Mouse (Mus musculus) liver, embryonic 14.5 days (tissue): ENCODE data around the gene Ptgfrn. TPM values are rescaled to one million over a fixed set of nuclear protein-coding genes. Genes with fewer than 3 reads are reported as not detected.
A peak's percentile ranks its signal among the peaks of the same experiment; 100 is the strongest.

Experiments used
- ATAC-seq: fragments of 200-750 bp; cut with Nextera tagmentation; 2 replicates; pipeline ENCODE4 v1.8.0; 2017; ENCODE audit warnings: moderate number of reproducible peaks, mild to moderate bottlenecking, moderate library complexity; ENCODE audit not compliant: insufficient read depth
- DNase-seq, 3 experiments: peaks; one replicate each; pipeline ENCODE4 v3.0.0-alpha.2; 2012 to 2013; ENCODE audit warnings: low read depth in 3 of 3, low spot score in 3 of 3
- H3K27ac ChIP-seq: fragments of 300-500 bp; sonication (generic); 2 replicates; pipeline ENCODE4 v1.5.1; 2014; ENCODE audit warnings: moderate library complexity, mild to moderate bottlenecking, control low read depth, inconsistent platforms
- H3K27me3 ChIP-seq: fragments of 300-500 bp; sonication (generic); 2 replicates; pipeline ENCODE4 v1.6.1; 2014; ENCODE audit warnings: mild to moderate bottlenecking, low read length, moderate library complexity; ENCODE audit not compliant: control insufficient read depth, insufficient read depth
- H3K36me3 ChIP-seq: fragments of 300-500 bp; sonication (generic); replicated peaks from 2 replicates; pipeline ENCODE4 v1.6.1; 2014; ENCODE audit warnings: low read depth; ENCODE audit not compliant: control insufficient read depth, insufficient read depth
- H3K4me1 ChIP-seq, 2 experiments: fragments of 200-500 bp in 1 of 2; fragments of 300-500 bp in 1 of 2; sonication (generic) in 1 of 2; replicated peaks; 2 replicates each; pipeline ENCODE4 v1.6.1; 2012 to 2014; ENCODE audit warnings: antibody characterized with exemption in 1 of 2, inconsistent platforms in 1 of 2, low read length in 1 of 2; ENCODE audit not compliant: control insufficient read depth in 2 of 2, insufficient read depth in 2 of 2
- H3K4me2 ChIP-seq: fragments of 300-500 bp; sonication (generic); 2 replicates; pipeline ENCODE4 v1.6.1; 2014; ENCODE audit warnings: low read depth, mild to moderate bottlenecking, control low read depth, moderate library complexity
- H3K4me3 ChIP-seq, 2 experiments: fragments of 200-500 bp in 1 of 2; fragments of 300-500 bp in 1 of 2; sonication (generic) in 1 of 2; 2 replicates each; pipeline ENCODE4 v1.5.1; 2012 to 2014; ENCODE audit warnings: low read depth in 2 of 2, low read length in 2 of 2, mild to moderate bottlenecking in 2 of 2, control low read depth in 1 of 2, inconsistent platforms in 1 of 2, moderate library complexity in 1 of 2; ENCODE audit not compliant: insufficient read depth in 1 of 2
- H3K9ac ChIP-seq: fragments of 300-500 bp; sonication (generic); replicated peaks from 2 replicates; pipeline ENCODE4 v1.6.1; 2014; ENCODE audit warnings: mild to moderate bottlenecking, control low read depth, moderate library complexity
- H3K9me3 ChIP-seq: fragments of 300-500 bp; sonication (generic); 2 replicates; pipeline ENCODE4 v1.6.1; 2016; ENCODE audit warnings: low read length, mixed read lengths; ENCODE audit not compliant: control insufficient read depth
- CTCF ChIP-seq: IDR thresholded peaks from 2 replicates; pipeline ENCODE4 v1.5.1; 2016; ENCODE audit warnings: antibody characterized with exemption, low read depth, control low read depth
- EP300 ChIP-seq: IDR thresholded peaks from 2 replicates; pipeline ENCODE4 v1.6.1; 2016; ENCODE audit warnings: antibody characterized with exemption, low read depth
- WGBS: fragments of 180-500 bp; shearing (Covaris S2); extraction: QIAGEN DNeasy Blood & Tissue Kit; methylation state at CpG from one replicate; pipeline ENCODE4 v1.1.7; 2014; ENCODE audit not compliant: insufficient replicate concordance; 5-methylcytosine and 5-hydroxymethylcytosine counted together
- polyA plus RNA-seq, 2 experiments: library from polyadenylated mRNA; depleted of rRNA in 1 of 2; stranded (reverse) in 1 of 2; unstranded in 1 of 2; fragments of >200 nt; fragmentation: Nextera tagmentation in 1 of 2; extraction: Ambion mirVana in 1 of 2; gene quantifications; 2 replicates each; pipeline versions ENCODE4 v1.2.1 to v1.2.3; 2012 to 2014

Ptgfrn gene
- polyA plus RNA-seq, 2 experiments, result 0.29 to 1.2 TPM

GRCm38 (mm10) chr3:101129620-101130019 lies 19.5 kb upstream of the Ptgfrn start:
- TF ChIP-seq CTCF (no peak), EP300 (no peak)
- no peaks in the 10 kb centered on the region for H3K36me3 ChIP-seq
- no peak overlapping the region for H3K27ac ChIP-seq
- 56% methylated on average over 3 of the region's 3 CpGs for WGBS
- H3K4me2 ChIP-seq, result no peak overlapping the region
- no peak overlapping the region for H3K4me3 ChIP-seq
- H3K27me3 ChIP-seq, result no peaks in the 10 kb centered on the region
- no peak overlapping the region for H3K9ac ChIP-seq
- no peak for DNase-seq
- no peaks in the 10 kb centered on the region for H3K9me3 ChIP-seq
- ATAC-seq, result no peak
- H3K4me1 ChIP-seq, result 0 out of 4 replicates have a peak, but pooled peaks cover 0 to 5% of the 10 kb centered on the region in 2 experiments

- Histone ChIP-seq H3K4me1 (0 out of 4 replicates have a peak, but pooled peaks cover 0 to 5% of the 10 kb centered on the region in 2 experiments), H3K36me3 (no peaks in the 10 kb centered on the region), H3K27ac (no peak overlapping the region), H3K9ac (no peak overlapping the region), H3K9me3 (no peaks in the 10 kb centered on the region), H3K4me3 (no peak overlapping the region), H3K27me3 (no peaks in the 10 kb centered on the region), H3K4me2 (no peak overlapping the region)
- DNase-seq (no peak), ATAC-seq (peak; percentile 33; the same call in 1 of the 2 replicates)
- TF ChIP-seq EP300 (no peak), CTCF (no peak)
Measured at GRCm38 (mm10) chr3:101129090-101129489, 19.0 kb upstream of the Ptgfrn start.

GRCm38 (mm10) chr3:101127766-101128165 lies 17.7 kb upstream of the Ptgfrn start:
- no peak overlapping the region for H3K27ac ChIP-seq
- H3K4me2 ChIP-seq, result no peak overlapping the region
- H3K36me3 ChIP-seq, result no peaks in the 10 kb centered on the region
- WGBS, result 53% methylated on average over 2 of the region's 2 CpGs
- ATAC-seq (no peak), DNase-seq (no peak)
- no peaks in the 10 kb centered on the region for H3K9me3 ChIP-seq
- 0 out of 4 replicates have a peak, but pooled peaks cover 0 to 5% of the 10 kb centered on the region in 2 experiments for H3K4me1 ChIP-seq
- H3K27me3 ChIP-seq, result no peaks in the 10 kb centered on the region
- H3K9ac ChIP-seq, result no peak overlapping the region
- TF ChIP-seq EP300 (no peak), CTCF (no peak)
- H3K4me3 ChIP-seq, result no peak overlapping the region

- H3K27me3 ChIP-seq, result no peaks in the 10 kb centered on the region
- no peak overlapping the region for H3K27ac ChIP-seq
- 76% methylated on average over 5 of the region's 5 CpGs for WGBS
- no peak for ATAC-seq
- H3K4me2 ChIP-seq, result no peak overlapping the region
- TF ChIP-seq CTCF (no peak), EP300 (no peak)
- DNase-seq, result no peak
- no peak overlapping the region for H3K4me3 ChIP-seq
- H3K9ac ChIP-seq, result no peak overlapping the region
- H3K4me1 ChIP-seq, result 0 out of 4 replicates have a peak, but pooled peaks cover 0 to 2% of the 10 kb centered on the region in 2 experiments
- H3K36me3 ChIP-seq, result no peaks in the 10 kb centered on the region
- H3K9me3 ChIP-seq, result no peaks in the 10 kb centered on the region
Measured at GRCm38 (mm10) chr3:101124716-101125115, 14.6 kb upstream of the Ptgfrn start.

- 49% methylated on average over 3 of the region's 3 CpGs for WGBS
Measured at GRCm38 (mm10) chr3:101122479-101122878, 12.4 kb upstream of the Ptgfrn start.

More at GRCm38 (mm10) chr3:101122479-101122878, 12.4 kb upstream of the Ptgfrn start:
- no peaks in the 10 kb centered on the region for H3K4me1 ChIP-seq
- H3K4me2 ChIP-seq, result no peak overlapping the region
- no peaks in the 10 kb centered on the region for H3K27me3 ChIP-seq
- no peak for DNase-seq
- no peaks in the 10 kb centered on the region for H3K9me3 ChIP-seq
- H3K9ac ChIP-seq, result no peak overlapping the region
- H3K4me3 ChIP-seq, result no peak overlapping the region
- ATAC-seq, result no peak
- H3K36me3 ChIP-seq, result no peaks in the 10 kb centered on the region
- TF ChIP-seq EP300 (no peak), CTCF (no peak)
- no peak overlapping the region for H3K27ac ChIP-seq
